Mouse (Mus musculus): Measurements from ENCODE around the gene Slc16a10. TPM values are rescaled to one million over a fixed set of nuclear protein-coding genes. Genes with fewer than 3 reads are reported as not detected.

Gene Slc16a10
- polyA plus RNA-seq, 2 experiments, result 32.8 to 63.5 TPM

DNA sequence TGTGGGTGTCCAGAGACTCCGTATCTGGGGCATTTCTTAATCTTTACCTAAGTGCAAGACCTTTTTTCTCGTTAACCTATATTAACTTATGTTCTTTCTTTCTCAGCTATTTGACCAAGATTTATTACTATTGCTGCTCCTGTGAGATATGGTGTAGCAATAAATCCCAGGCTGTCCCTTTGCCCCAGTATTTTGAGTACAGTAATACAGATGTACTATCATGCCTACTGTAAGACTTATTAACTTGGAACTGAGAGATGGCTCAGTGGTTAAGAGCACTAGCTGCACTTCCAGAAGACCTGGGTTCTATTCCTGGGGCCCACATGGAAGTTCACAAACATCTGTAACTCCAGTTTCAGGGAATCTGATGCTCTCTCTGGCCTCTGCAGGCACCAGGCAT, 91.3 kb downstream of the Slc16a10 start:
- Histone ChIP-seq H3K27ac (no peak overlapping the region), H3K4me3 (ENCODE audit: insufficient read depth in 1 of 2, low read depth in 2 of 2, low read length in 2 of 2) (no peak overlapping the region), H3K4me1 (replicated peaks; ENCODE audit: control insufficient read depth in 2 of 2, insufficient read depth in 2 of 2, low read length in 1 of 2) (no peaks in the 10 kb centered on the region), H3K9me3 (ENCODE audit: control insufficient read depth, low read length) (no peaks in the 10 kb centered on the region), H3K27me3 (ENCODE audit: control insufficient read depth, insufficient read depth, low read length) (no peaks in the 10 kb centered on the region), H3K4me2 (ENCODE audit: low read depth) (no peak overlapping the region), H3K9ac (replicated peaks) (no peak overlapping the region), H3K36me3 (replicated peaks; ENCODE audit: control insufficient read depth, insufficient read depth, low read depth) (peaks cover 51% of the 10 kb centered on the region)
- no peak for TF ChIP-seq EP300 (IDR thresholded peaks at IDR 0.05; ENCODE audit: low read depth)
- TF ChIP-seq CTCF (IDR thresholded peaks at IDR 0.05; ENCODE audit: low read depth), result no peak
- WGBS (ENCODE audit: insufficient replicate concordance), result 94% methylated on average over 2 of the region's 2 CpGs
- ATAC-seq (ENCODE audit: insufficient read depth) (no peak), DNase-seq (ENCODE audit: low read depth in 3 of 3, low spot score in 3 of 3) (no peak)

DNA sequence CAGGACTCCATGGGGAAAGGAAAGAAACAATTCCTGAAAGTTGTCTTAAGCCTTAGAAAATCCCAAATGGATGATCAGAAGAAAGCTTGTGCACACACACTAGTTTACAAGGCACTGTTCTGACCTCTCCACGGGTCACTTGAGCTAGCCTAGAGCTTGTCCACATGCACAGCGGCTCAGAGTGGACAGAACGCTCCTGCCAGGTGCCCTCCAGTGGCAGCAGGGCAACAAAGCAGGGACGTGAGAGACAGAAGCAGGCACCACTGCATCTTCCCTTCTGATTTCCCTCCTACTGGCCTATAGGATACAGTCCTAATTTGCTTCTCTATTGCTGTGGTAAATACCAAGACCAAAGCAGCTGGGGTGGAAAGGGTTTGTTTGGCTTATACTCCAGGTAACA, 100.7 kb downstream of the Slc16a10 start:
- WGBS (ENCODE audit: insufficient replicate concordance), result 61% methylated on average over 4 of the region's 4 CpGs
- Histone ChIP-seq H3K36me3 (replicated peaks; ENCODE audit: control insufficient read depth, insufficient read depth, low read depth) (peaks cover 30% of the 10 kb centered on the region), H3K9ac (replicated peaks) (no peak overlapping the region), H3K9me3 (ENCODE audit: control insufficient read depth, low read length) (no peaks in the 10 kb centered on the region), H3K4me1 (replicated peaks; ENCODE audit: control insufficient read depth in 2 of 2, insufficient read depth in 2 of 2, low read length in 1 of 2) (no peaks in the 10 kb centered on the region), H3K4me2 (ENCODE audit: low read depth) (no peak overlapping the region), H3K4me3 (ENCODE audit: insufficient read depth in 1 of 2, low read depth in 2 of 2, low read length in 2 of 2) (no peak overlapping the region), H3K27me3 (ENCODE audit: control insufficient read depth, insufficient read depth, low read length) (no peaks in the 10 kb centered on the region), H3K27ac (no peak overlapping the region)
- no peak for DNase-seq (ENCODE audit: low read depth in 3 of 3, low spot score in 3 of 3)
- TF ChIP-seq CTCF (IDR thresholded peaks at IDR 0.05; ENCODE audit: low read depth) (peak; percentile 65), EP300 (IDR thresholded peaks at IDR 0.05; ENCODE audit: low read depth) (no peak)
- ATAC-seq (ENCODE audit: insufficient read depth), result no peak

DNA sequence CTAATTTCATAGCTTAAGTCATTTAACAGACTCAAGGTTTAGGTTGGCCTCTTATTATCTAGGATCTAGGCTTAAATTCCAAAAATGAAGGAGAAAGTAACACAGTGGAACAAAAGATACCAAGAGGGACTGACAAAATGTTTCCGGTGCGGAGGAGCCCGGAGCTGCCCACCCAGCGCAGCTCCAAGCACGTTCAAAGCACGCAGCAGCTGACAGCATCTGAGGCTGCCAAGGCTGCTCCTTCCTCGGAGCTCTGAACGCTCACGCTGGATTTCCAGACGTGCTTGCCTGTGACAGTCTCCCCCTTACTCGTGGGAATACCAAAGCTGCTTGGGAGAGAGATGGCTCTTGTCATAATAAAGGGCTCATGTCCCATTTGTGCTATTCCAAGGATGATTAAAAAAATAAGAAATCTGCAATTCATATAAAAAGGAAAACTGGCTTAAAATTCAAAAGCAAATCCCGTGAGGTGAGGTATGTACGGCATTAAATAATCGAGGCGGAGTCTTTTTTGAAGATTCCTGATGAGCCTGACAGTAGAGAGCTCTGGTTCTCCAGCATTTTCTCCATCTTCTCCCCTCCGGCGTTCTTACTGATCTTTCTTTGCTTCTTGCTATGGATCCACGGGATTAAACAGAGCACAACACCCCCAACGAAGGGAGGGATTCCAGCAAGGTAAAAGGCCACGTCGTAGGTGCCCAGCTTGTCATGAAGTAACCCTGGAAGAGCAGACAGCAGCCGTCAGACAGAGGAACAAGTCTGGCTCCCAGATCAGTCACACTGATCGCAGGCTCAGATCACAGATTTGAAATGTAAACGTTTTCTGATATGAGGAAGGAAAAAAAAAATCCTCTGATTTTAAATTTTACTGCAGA, 105.1 kb downstream of the Slc16a10 start:
- peaks cover 46% of the 10 kb centered on the region for H3K36me3 ChIP-seq (replicated peaks; ENCODE audit: control insufficient read depth, insufficient read depth, low read depth)
- WGBS (ENCODE audit: insufficient replicate concordance), result 85% methylated on average over 24 of the region's 24 CpGs
- H3K9ac ChIP-seq (replicated peaks), result no peak overlapping the region
- ATAC-seq (ENCODE audit: insufficient read depth) (no peak), DNase-seq (ENCODE audit: low read depth in 3 of 3, low spot score in 3 of 3) (no peak)
- no peaks in the 10 kb centered on the region for H3K27me3 ChIP-seq (ENCODE audit: control insufficient read depth, insufficient read depth, low read length)
- H3K9me3 ChIP-seq (ENCODE audit: control insufficient read depth, low read length), result no peaks in the 10 kb centered on the region
- no peak for TF ChIP-seq EP300 (IDR thresholded peaks at IDR 0.05; ENCODE audit: low read depth)
- TF ChIP-seq CTCF (IDR thresholded peaks at IDR 0.05; ENCODE audit: low read depth), result no peak
- no peaks in the 10 kb centered on the region for H3K4me1 ChIP-seq (replicated peaks; ENCODE audit: control insufficient read depth in 2 of 2, insufficient read depth in 2 of 2, low read length in 1 of 2)
- H3K27ac ChIP-seq, result no peak overlapping the region
- H3K4me3 ChIP-seq (ENCODE audit: insufficient read depth in 1 of 2, low read depth in 2 of 2, low read length in 2 of 2), result no peak overlapping the region
- H3K4me2 ChIP-seq (ENCODE audit: low read depth), result no peak overlapping the region

DNA sequence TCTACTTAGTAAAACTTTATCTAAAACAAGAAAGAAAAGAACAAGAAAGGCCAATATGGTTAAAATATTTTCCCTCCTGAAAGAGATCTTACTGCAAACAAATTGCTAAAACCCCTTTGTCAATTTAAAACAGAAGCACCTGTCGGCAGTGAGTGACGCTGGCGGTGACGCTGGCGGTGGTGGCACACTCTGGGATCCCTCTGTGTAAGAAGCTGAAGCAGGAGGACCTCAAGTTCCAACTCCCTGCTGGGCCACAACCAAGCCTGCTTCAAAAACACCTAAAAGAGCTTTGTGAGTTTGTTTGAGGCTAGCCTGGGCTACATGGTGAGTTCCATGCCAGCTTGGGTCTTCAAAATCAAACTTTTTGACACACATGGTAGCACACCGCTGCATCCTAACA, 107.1 kb downstream of the Slc16a10 start:
- TF ChIP-seq EP300 (IDR thresholded peaks at IDR 0.05; ENCODE audit: low read depth) (no peak), CTCF (IDR thresholded peaks at IDR 0.05; ENCODE audit: low read depth) (no peak)
- H3K4me1 ChIP-seq (replicated peaks; ENCODE audit: control insufficient read depth in 2 of 2, insufficient read depth in 2 of 2, low read length in 1 of 2), result no peaks in the 10 kb centered on the region
- H3K27ac ChIP-seq, result no peak overlapping the region
- ATAC-seq (ENCODE audit: insufficient read depth), result no peak
- H3K9ac ChIP-seq (replicated peaks), result no peak overlapping the region
- no peak overlapping the region for H3K4me3 ChIP-seq (ENCODE audit: insufficient read depth in 1 of 2, low read depth in 2 of 2, low read length in 2 of 2)
- H3K36me3 ChIP-seq (replicated peaks; ENCODE audit: control insufficient read depth, insufficient read depth, low read depth), result peaks cover 37% of the 10 kb centered on the region
- H3K4me2 ChIP-seq (ENCODE audit: low read depth), result no peak overlapping the region
- 90% methylated on average over 6 of the region's 6 CpGs for WGBS (ENCODE audit: insufficient replicate concordance)
- DNase-seq (ENCODE audit: low read depth in 3 of 3, low spot score in 3 of 3), result no peak
- H3K9me3 ChIP-seq (ENCODE audit: control insufficient read depth, low read length), result no peaks in the 10 kb centered on the region
- H3K27me3 ChIP-seq (ENCODE audit: control insufficient read depth, insufficient read depth, low read length), result no peaks in the 10 kb centered on the region

DNA sequence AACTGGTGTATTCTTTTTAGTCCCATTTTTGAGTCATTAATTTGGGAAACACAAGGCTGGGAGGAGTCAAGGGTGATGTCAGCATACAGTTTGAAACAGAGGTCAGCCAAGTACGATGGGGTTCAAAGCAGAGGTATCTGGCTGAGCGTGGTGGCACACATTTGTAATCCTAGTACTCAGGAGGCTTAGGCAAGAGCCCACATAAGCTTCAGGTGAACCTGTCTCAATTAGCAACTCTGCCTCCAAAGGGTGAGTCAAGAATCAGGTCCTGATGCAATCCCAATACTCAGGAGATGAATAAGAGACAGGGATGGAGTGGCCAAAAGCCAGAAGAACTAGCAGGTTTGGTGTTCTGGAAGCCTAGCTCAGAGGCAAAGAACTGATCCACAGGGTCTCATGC, 109.2 kb downstream of the Slc16a10 start:
- DNase-seq (ENCODE audit: low read depth in 3 of 3, low spot score in 3 of 3), result no peak
- Histone ChIP-seq H3K9ac (replicated peaks) (no peak overlapping the region), H3K4me1 (replicated peaks; ENCODE audit: control insufficient read depth in 2 of 2, insufficient read depth in 2 of 2, low read length in 1 of 2) (no peaks in the 10 kb centered on the region), H3K27ac (no peak overlapping the region), H3K9me3 (ENCODE audit: control insufficient read depth, low read length) (no peaks in the 10 kb centered on the region), H3K27me3 (ENCODE audit: control insufficient read depth, insufficient read depth, low read length) (no peaks in the 10 kb centered on the region), H3K36me3 (replicated peaks; ENCODE audit: control insufficient read depth, insufficient read depth, low read depth) (peaks cover 30% of the 10 kb centered on the region), H3K4me2 (ENCODE audit: low read depth) (no peak overlapping the region), H3K4me3 (ENCODE audit: insufficient read depth in 1 of 2, low read depth in 2 of 2, low read length in 2 of 2) (no peak overlapping the region)
- 86% methylated on average over 2 of the region's 2 CpGs for WGBS (ENCODE audit: insufficient replicate concordance)
- no peak for ATAC-seq (ENCODE audit: insufficient read depth)
- TF ChIP-seq EP300 (IDR thresholded peaks at IDR 0.05; ENCODE audit: low read depth) (no peak), CTCF (IDR thresholded peaks at IDR 0.05; ENCODE audit: low read depth) (no peak)
